Mouse (Mus musculus) heart, postnatal 10 days (tissue): ENCODE data around the gene Ccpg1os. TPM values are rescaled to one million over a fixed set of nuclear protein-coding genes. Genes with fewer than 3 reads are reported as not detected.
A peak's percentile ranks its signal among the peaks of the same experiment; 100 is the strongest.

Experiments used
- DNase-seq, 2 experiments: peaks; one replicate each; pipeline ENCODE4 v3.0.0; 2021
- intact Hi-C: fragments of 180-260 bp; cut with DNase I; formaldehyde crosslinking; loops from one replicate; pipeline ENCODE4 v1.15.1; 2025
- total RNA-seq, 2 experiments: library from RNA; stranded (reverse); gene quantifications; 2 replicates each; pipeline ENCODE4 v1.2.3; 2021

Ccpg1os gene
- total RNA-seq, 2 experiments from 2014 or later, result 4.6 to 4.7 TPM

- intact Hi-C loops, result no loop called here
- no peak for DNase-seq
These were observed 2.5 kb upstream of the Ccpg1os start for GRCm38 (mm10) chr9:72987703-72988102.

DNA sequence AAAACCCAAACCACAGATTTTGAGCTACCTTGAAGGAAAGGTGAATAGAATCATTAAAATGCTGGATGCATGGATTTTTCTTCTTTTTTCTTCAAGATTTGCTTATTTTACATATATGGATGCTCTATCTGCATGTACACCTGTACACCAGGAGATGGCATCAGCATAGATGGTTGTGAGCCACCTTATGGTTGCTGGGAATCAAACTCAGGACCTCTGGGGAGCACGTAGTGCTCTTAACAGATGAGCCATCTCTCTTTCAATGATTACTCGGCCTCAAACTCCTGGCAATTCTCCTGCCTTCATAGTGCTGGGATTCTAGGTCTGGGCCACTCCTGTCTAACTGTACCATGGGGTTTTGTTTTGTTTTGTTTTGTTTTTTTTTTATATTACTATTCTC is 2.1 kb downstream of the Ccpg1os start:
- intact Hi-C loops, result no loop called here
- DNase-seq, result no peak

DNA sequence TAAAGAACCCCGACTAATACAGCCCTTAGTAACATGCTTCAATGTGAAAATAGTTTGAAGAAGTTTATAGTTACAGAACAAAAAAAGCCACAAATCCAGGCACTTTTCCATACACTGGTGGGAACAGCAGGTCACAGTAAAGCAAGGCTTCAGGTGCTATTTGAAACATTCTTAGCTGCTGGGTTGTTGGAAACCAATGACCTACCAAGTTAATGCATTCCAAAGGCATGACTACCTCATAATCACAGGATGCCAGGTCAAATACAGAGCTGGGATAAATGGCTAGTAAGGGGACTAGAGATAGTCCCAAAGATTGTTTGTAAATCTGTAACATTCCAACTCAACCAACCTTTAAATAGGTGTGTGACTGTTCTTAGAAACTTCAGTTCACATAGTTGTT is 9.9 kb downstream of the Ccpg1os start:
- no peak for DNase-seq
- intact Hi-C loops, result no loop called here

DNA sequence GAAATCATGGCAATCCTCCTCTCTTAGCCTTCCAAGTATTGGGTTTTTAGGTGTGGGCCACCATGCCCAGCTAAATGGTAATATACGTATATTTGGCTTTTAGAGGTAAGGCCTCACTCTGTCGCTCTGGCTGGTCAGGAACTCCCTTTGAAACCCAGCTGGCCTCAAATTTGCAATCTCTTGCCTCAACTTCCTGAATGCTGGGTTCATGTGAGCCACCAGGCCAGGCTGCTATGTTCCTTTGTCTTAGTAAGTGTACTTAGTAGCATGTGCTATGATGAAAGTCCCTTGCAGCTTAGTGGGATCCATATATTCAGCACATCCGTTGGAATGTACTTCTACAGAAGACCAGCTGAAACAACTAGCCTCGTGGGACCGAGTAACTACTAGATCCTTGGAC is 10.4 kb downstream of the Ccpg1os start:
- DNase-seq, result no peak
- intact Hi-C loops, result no loop called here

- intact Hi-C loops, result no loop called here
- DNase-seq, result no peak
These were observed 12.2 kb downstream of the Ccpg1os start for GRCm38 (mm10) chr9:72972984-72973383.

DNA sequence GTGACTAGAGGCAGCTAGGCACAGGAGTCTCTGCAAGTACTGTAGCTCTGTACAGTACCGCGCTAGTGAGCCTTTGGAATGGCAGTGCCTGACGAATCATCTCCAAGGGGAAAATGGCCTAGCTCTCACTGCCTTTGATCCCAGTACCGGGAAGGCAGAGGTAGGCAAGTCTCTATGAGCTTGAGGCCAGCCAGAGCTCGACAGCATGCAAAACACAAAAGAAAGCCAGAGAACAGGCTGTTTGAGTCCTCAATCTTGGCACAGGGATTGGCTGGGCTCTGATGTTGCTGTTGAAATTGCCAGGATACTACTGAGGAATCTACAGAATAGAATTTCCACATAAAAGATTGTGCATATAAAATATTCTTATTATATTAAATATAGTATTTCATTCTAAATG is 12.7 kb downstream of the Ccpg1os start:
- intact Hi-C loops, result no loop called here
- DNase-seq, result no peak

- peak; percentile 29 to 45 for DNase-seq
- intact Hi-C loops, result loop anchor here (5.0 kb wide), 1 partner anchor 72 kb away; the partner anchor contains the start of genes Pigb and Rab27a
These were observed 15.3 kb downstream of the Ccpg1os start for GRCm38 (mm10) chr9:72969874-72970273.

GRCm38 (mm10) chr9:72968349-72969061 is 16.7 kb downstream of the Ccpg1os start:
- intact Hi-C loops, result loop anchor here (1.0 to 5.0 kb wide), 2 partner anchors 74 to 123 kb away; partner anchors contain the start of genes Pigb and Rab27a
- DNase-seq, result peak; percentile 47 to 65

DNA sequence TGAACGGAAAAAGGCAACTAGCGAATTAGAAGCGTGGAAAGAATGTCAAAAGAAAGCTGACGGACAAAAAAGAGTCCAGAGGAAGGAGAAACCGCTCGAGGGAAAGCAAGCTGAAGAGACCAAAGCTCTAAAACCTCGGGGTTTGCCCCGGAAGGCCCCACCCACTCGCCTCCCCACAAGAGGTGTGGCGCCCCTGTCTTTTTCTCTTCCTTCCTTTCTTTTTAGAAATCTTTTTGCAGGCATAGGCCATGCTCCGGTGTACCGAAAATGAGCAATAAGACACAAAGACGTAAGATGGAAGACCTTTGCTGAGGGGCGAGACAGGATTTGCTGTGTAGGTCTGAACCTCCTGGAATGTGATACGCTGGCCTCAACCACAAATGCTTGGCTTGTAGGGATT is 23.2 kb downstream of the Ccpg1os start:
- no peak for DNase-seq
- intact Hi-C loops, result no loop called here

- DNase-seq, result no peak
These were observed 23.8 kb downstream of the Ccpg1os start for GRCm38 (mm10) chr9:72961346-72961745.

DNA sequence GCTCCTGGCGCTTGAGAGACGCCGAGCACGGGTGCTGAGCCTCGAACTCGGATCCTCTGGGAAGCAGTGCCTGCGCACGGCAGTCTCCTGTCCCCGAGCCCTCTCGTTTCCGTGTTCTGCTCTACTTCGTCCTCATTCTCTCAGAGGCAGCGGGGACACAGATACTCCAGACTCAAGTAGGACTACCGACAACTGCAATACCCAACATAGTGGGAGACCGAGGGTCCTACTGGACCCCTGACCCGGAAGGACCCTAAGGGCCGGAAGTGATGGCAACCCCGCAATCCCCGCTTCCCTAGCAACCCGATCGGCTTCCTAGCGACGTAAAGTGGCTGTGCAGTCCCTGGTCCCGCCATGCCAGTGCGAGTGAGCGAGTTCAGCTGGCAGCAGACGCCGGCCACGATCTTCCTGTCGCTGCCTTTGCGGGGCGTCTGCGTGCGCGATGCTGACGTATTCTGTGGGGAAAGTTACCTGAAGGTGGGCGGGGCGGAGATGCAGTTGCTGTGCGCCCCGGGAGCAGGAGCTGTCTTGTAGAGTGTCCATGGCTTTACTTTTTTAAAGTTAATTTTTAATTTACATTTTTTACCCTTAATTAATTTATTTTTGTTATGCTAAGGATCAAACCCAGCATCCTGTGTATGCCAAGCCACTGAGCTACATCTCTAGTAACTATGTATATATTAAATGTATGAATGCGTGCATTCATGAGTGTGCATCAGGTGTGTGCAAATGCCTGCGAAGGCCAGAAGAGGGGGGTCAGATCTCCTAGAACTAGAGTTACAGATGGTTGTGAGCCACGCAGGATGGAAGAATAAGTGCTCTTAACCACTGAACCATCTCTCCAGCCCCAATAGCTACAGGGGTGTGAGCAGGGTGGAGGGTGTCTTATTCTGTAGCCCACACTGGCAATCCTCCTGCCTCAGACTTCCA is 26.4 kb downstream of the Ccpg1os start, which contains the start of the genes Dyx1c1 and Gm44503:
TSS of gene Dyx1c1 (plus strand) at position 265 of the 930 bp plus-strand sequence.
TSS of gene Gm44503 (plus strand) at position 332 of the 930 bp plus-strand sequence.
- intact Hi-C loops, result loop anchor here (5.0 kb wide), 1 partner anchor 71 kb away; no protein-coding TSS in a partner anchor
- DNase-seq, result peak; percentile 76 to 83

More at GRCm38 (mm10) chr9:72961346-72961745, 23.8 kb downstream of the Ccpg1os start:
- intact Hi-C loops, result no loop called here

DNA sequence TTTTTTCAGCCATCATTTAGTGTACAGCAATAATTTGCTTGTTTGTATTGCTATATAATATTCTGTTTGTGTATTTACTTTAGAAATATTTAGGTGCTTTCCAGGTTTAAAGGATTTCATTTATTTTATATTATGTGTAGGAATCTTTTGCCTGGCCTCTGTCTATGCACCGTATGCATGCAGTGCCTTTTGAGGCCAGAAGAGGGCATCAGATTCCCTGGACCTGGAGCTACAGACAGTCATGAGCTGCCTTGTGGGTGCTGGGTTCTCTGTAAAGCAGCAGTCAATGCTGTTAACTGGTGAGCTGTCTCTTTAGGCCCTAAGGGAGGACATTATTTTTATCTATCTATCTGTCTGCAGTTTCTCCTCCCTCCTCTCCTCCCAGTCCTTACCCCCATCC is 29.6 kb downstream of the Ccpg1os start:
- DNase-seq, result peak; percentile 49 to 57
- intact Hi-C loops, result loop anchor here (5.0 kb wide), 1 partner anchor 68 kb away; no protein-coding TSS in a partner anchor

DNA sequence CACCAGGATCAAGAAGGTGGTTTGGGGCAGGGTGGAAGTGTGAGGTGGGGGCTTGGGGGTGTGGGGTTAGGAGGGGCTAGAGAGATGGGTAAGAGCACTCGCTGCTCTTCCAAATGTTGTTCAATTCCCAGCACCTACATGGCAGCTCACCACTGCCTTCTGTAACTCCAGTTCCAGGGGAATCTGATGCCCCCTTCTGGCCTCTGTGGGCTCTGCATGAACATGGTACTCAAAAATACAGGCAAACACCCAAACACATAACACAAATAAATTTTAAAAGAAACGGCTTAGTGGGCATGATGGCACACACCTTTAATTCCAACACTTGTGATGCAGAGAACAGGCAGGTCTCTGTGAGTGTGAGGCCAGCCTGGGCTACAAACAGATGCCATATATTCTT is 30.4 kb downstream of the Ccpg1os start:
- DNase-seq, result no peak
- intact Hi-C loops, result loop anchor here (5.0 kb wide), 1 partner anchor 67 kb away; no protein-coding TSS in a partner anchor

DNA sequence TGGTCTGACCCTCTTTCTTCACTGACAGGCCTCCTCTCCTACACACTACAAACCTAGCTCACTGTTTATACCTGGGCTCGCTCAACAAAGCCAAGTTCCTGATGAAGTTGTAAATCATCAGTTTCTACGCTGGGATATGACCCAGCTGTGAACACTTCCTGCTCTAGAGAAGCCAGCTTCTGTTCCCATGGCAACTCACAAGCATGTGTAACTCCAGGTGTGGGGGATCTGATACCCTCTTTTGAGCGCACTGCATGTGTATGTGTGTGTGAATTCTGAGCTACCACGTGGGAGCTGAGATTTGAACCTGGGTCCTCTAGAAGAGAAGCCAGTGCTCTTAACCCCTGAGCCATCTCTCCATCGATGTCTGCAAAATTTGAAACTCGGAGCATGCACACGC is 35.6 kb downstream of the Ccpg1os start:
- no peak for DNase-seq
- intact Hi-C loops, result no loop called here

- intact Hi-C loops, result no loop called here
These were observed 38.2 kb downstream of the Ccpg1os start for GRCm38 (mm10) chr9:72947010-72947409.

GRCm38 (mm10) chr9:72944286-72944685 is 40.9 kb downstream of the Ccpg1os start:
- intact Hi-C loops, result no loop called here
- no peak for DNase-seq

More at GRCm38 (mm10) chr9:72947010-72947409, 38.2 kb downstream of the Ccpg1os start:
- no peak for DNase-seq

GRCm38 (mm10) chr9:72943424-72943823 is 41.8 kb downstream of the Ccpg1os start:
- intact Hi-C loops, result no loop called here
- DNase-seq, result no peak

DNA sequence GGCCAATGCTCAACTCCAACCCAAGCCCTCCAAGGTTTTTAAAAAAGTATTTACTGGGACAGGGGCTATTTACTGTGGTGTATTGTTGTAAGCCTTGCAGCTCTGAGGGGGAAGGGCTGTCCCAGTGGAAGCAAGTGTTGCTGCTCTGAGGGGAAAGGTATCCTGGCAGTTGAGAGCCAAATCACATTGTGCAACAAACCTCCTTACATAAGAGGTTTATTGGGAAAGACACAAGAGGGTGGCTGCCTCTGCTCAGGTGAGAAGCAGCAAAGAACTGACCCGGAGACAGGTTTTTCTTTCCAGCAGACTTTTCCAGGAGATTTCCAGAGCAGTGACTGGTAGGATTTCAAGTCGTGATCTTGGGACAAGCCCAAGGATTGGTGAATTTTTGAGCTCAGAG is 48.9 kb downstream of the Ccpg1os start:
- no peak for DNase-seq
- intact Hi-C loops, result no loop called here

DNA sequence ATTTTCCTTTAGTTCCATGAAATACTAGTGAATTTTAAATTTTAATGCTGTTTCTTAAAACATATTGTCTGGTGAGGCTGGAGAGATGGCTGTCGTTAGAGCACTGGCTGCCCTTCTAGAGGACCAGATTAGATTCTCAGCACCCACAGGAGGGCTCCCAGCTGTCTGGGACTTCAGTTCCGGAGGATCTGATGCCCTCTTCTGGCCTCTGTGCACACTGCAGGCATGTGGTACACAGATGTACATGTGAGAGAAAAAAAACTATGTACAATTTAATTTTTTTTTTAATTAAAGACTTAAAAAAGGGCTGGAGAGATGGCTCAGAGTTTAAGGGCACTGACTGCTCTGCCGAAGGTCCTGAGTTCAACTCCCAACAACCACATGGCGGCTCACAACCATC is 49.9 kb downstream of the Ccpg1os start:
- intact Hi-C loops, result no loop called here
- DNase-seq, result no peak

- intact Hi-C loops, result no loop called here
- no peak for DNase-seq
These were observed 53.9 kb downstream of the Ccpg1os start for GRCm38 (mm10) chr9:72931166-72931790.
